Comparison of ENCODE assay signal across 13 mouse cellular contexts in genomic region chr1:138345992-138346391, GRCm38 (mm10).
DNase-seq lines count a peak whose midpoint lies in the region; ATAC-seq and TF ChIP-seq lines count a peak whose summit lies in the region.
"Had no signal": no experiment of that assay in that cellular context is flagged by ENCODE, and none has a peak within 500 bp of the region (broad histone marks: within the 10 kb centered on the region; RNA-seq: fewer than 3 reads in every experiment).

No protein-coding gene starts in this region.

- H3K9me3 ChIP-seq in embryonic facial prominence, embryonic 14.5 days (ENCODE audit: control insufficient read depth, low read length), result no peaks in the 10 kb centered on the region
- H3K9me3 ChIP-seq in hindbrain, embryonic 16.5 days (ENCODE audit: control insufficient read depth, low read length), result no peaks in the 10 kb centered on the region
- no peaks in the 10 kb centered on the region for H3K9me3 ChIP-seq in midbrain, postnatal 0 days (ENCODE audit: low read length)

- H3K36me3 ChIP-seq in embryonic facial prominence, embryonic 14.5 days (ENCODE audit: control insufficient read depth, insufficient read depth, low read length), result no peaks in the 10 kb centered on the region
- no peaks in the 10 kb centered on the region for H3K36me3 ChIP-seq in hindbrain, embryonic 16.5 days (ENCODE audit: control insufficient read depth, insufficient read depth, low read length)
- H3K36me3 ChIP-seq in midbrain, postnatal 0 days (ENCODE audit: insufficient read depth, low read length), result no peaks in the 10 kb centered on the region
- no peaks in the 10 kb centered on the region for H3K36me3 ChIP-seq in kidney, adult 2 months (ENCODE audit: control insufficient read depth, insufficient read depth, low read length)

- no peak for TF ChIP-seq POLR2A in kidney, adult 2 months (IDR thresholded peaks at IDR 0.05; ENCODE audit: low read depth, low read length)

- H3K4me2 ChIP-seq in embryonic facial prominence, embryonic 14.5 days (ENCODE audit: low read depth, low read length), result peak overlapping the region; percentile 31
- H3K4me2 ChIP-seq in hindbrain, embryonic 16.5 days (ENCODE audit: low read length), result peak overlapping the region; percentile 55
- H3K4me2 ChIP-seq in midbrain, postnatal 0 days (ENCODE audit: low read depth, low read length, poor library complexity, severe bottlenecking), result peak overlapping the region; percentile 46

- intact Hi-C loops in gastrocnemius, adult 2 months (cut with DNase I), result no loop called here

- H3K9ac ChIP-seq in embryonic facial prominence, embryonic 14.5 days (ENCODE audit: low read depth, low read length), result no peak overlapping the region
- H3K9ac ChIP-seq in hindbrain, embryonic 16.5 days (ENCODE audit: low read depth, low read length), result peak overlapping the region; percentile 41
- 0 out of 2 replicates have a peak overlapping the region, but pooled peaks have one; percentile 29 for H3K9ac ChIP-seq in midbrain, postnatal 0 days (replicated peaks; ENCODE audit: low read length, poor library complexity, severe bottlenecking)

- H3K27ac ChIP-seq in gastrocnemius, adult 2 months, result peak overlapping the region; percentile 78
- H3K27ac ChIP-seq in embryonic facial prominence, embryonic 14.5 days (replicated peaks; ENCODE audit: low read depth, low read length), result no peak overlapping the region
- H3K27ac ChIP-seq in hindbrain, embryonic 16.5 days (ENCODE audit: low read depth, low read length), result no peak overlapping the region
- 0 out of 2 replicates have a peak overlapping the region, but pooled peaks have one; percentile 39 for H3K27ac ChIP-seq in midbrain, postnatal 0 days (ENCODE audit: low read depth, low read length)
- no peak overlapping the region for H3K27ac ChIP-seq in kidney, adult 2 months (ENCODE audit: insufficient read depth, low read depth, low read length)
- H3K27ac ChIP-seq: kidney, postnatal 0 days had no signal

- DNase-seq in gastrocnemius, adult 2 months, result no peak
- DNase-seq in gastrocnemius, adult 8-10 months (ENCODE audit: low spot score in 2 of 2), result no peak
- no peak for DNase-seq in embryonic facial prominence, embryonic 14.5 days (ENCODE audit: low spot score)
- peak; percentile 69 for DNase-seq in midbrain, postnatal 0 days (ENCODE audit: low spot score)
- no peak for DNase-seq in right cerebral cortex, postnatal 14 days
- DNase-seq in thymus, postnatal 25 days, result no peak
- no peak for DNase-seq in kidney, adult 2 months
- DNase-seq: adrenal gland, postnatal 10 days; B cell, adult 2 months; cerebellum, postnatal 36 days; heart, postnatal 10 days had no signal

- H3K4me1 ChIP-seq in embryonic facial prominence, embryonic 14.5 days (ENCODE audit: control insufficient read depth, insufficient read depth, low read length), result no peaks in the 10 kb centered on the region
- no peaks in the 10 kb centered on the region for H3K4me1 ChIP-seq in hindbrain, embryonic 16.5 days (ENCODE audit: control insufficient read depth, insufficient read depth, low read depth, low read length)
- no peaks in the 10 kb centered on the region for H3K4me1 ChIP-seq in midbrain, postnatal 0 days (ENCODE audit: insufficient read depth, low read length)
- no peaks in the 10 kb centered on the region for H3K4me1 ChIP-seq in kidney, adult 2 months (ENCODE audit: control insufficient read depth, insufficient read depth, low read length)

- no peak for ATAC-seq in embryonic facial prominence, embryonic 14.5 days (ENCODE audit: low read depth)
- ATAC-seq in hindbrain, embryonic 16.5 days, result peak; percentile 91
- peak; percentile 59 for ATAC-seq in midbrain, postnatal 0 days (ENCODE audit: low FRiP score)

- no peak overlapping the region for H3K4me3 ChIP-seq in gastrocnemius, adult 2 months
- no peak overlapping the region for H3K4me3 ChIP-seq in embryonic facial prominence, embryonic 14.5 days (ENCODE audit: low read depth, low read length)
- H3K4me3 ChIP-seq in hindbrain, embryonic 16.5 days (ENCODE audit: low read length), result peak overlapping the region; percentile 28
- H3K4me3 ChIP-seq in midbrain, postnatal 0 days (ENCODE audit: low read depth, low read length), result peak overlapping the region; percentile 22
- H3K4me3 ChIP-seq in kidney, adult 2 months (ENCODE audit: insufficient read depth, low read depth, low read length), result no peak overlapping the region

- TF ChIP-seq CTCF in gastrocnemius, adult 2 months (IDR thresholded peaks at IDR 0.05), result no peak
- no peak for TF ChIP-seq CTCF in midbrain, postnatal 0 days (IDR thresholded peaks at IDR 0.05)
- TF ChIP-seq CTCF in kidney, adult 2 months (conservative IDR thresholded peaks at IDR 0.05; ENCODE audit: insufficient read depth, insufficient read length, low read depth, low read length), result no peak

- H3K27me3 ChIP-seq in embryonic facial prominence, embryonic 14.5 days (replicated peaks; ENCODE audit: control insufficient read depth, insufficient read depth, low read length), result no peaks in the 10 kb centered on the region
- H3K27me3 ChIP-seq in hindbrain, embryonic 16.5 days (replicated peaks; ENCODE audit: control insufficient read depth, insufficient read depth, low read length), result no peaks in the 10 kb centered on the region
- no peaks in the 10 kb centered on the region for H3K27me3 ChIP-seq in midbrain, postnatal 0 days (ENCODE audit: insufficient read depth, low read length)
- H3K27me3 ChIP-seq in kidney, adult 2 months (replicated peaks; ENCODE audit: control insufficient read depth, insufficient read depth, low read length), result no peaks in the 10 kb centered on the region

- 35% methylated on average over 10 of the region's 10 CpGs for WGBS in embryonic facial prominence, embryonic 14.5 days
- 13% methylated on average over 10 of the region's 10 CpGs for WGBS in hindbrain, embryonic 16.5 days
- 7% methylated on average over 10 of the region's 10 CpGs for WGBS in midbrain, postnatal 0 days
- WGBS in kidney, adult 2 months, result 41% methylated on average over 10 of the region's 10 CpGs

Comparison
In these comparisons a context has a peak if more than half of its experiments do, and no peak if none do; other contexts are left out.
1. H3K27ac ChIP-seq: peak in gastrocnemius, adult 2 months (single experiment) and midbrain, postnatal 0 days (single experiment); none in embryonic facial prominence, embryonic 14.5 days (single experiment), hindbrain, embryonic 16.5 days (single experiment) and kidney, adult 2 months (single experiment).
2. H3K4me3 ChIP-seq: peak in hindbrain, embryonic 16.5 days (single experiment) and midbrain, postnatal 0 days (single experiment); none in gastrocnemius, adult 2 months (single experiment), embryonic facial prominence, embryonic 14.5 days (single experiment) and kidney, adult 2 months (single experiment).
3. Peak in every context shown above with its lines, with median percentiles within 50 percentile points of each other: H3K4me2 ChIP-seq.